Mouse (Mus musculus) limb, embryonic 15.5 days (tissue): ENCODE measurements around the gene Kmt2d. TPM values are rescaled to one million over a fixed set of nuclear protein-coding genes. Genes with fewer than 3 reads are reported as not detected.
A peak's percentile ranks its signal among the peaks of the same experiment; 100 is the strongest.

Experiments used
- ATAC-seq: fragments of 200-750 bp; cut with Nextera tagmentation; 2 replicates; pipeline ENCODE4 v1.8.0; 2017; ENCODE audit warnings: low read depth, moderate TSS enrichment; ENCODE audit not compliant: insufficient number of reproducible peaks, low FRiP score, low TSS enrichment
- H3K27ac ChIP-seq: fragments of 300-500 bp; sonication (generic); 2 replicates; pipeline ENCODE4 v1.5.1; 2015; ENCODE audit warnings: moderate library complexity, mild to moderate bottlenecking, inconsistent platforms
- H3K27me3 ChIP-seq: fragments of 300-500 bp; sonication (generic); 2 replicates; pipeline ENCODE4 v1.6.1; 2015; ENCODE audit warnings: inconsistent platforms
- H3K36me3 ChIP-seq: fragments of 300-500 bp; sonication (generic); 2 replicates; pipeline ENCODE4 v1.6.1; 2015; ENCODE audit warnings: inconsistent platforms
- H3K4me1 ChIP-seq: fragments of 300-500 bp; sonication (generic); 2 replicates; pipeline ENCODE4 v1.6.1; 2015; ENCODE audit warnings: inconsistent platforms
- H3K4me2 ChIP-seq: fragments of 300-500 bp; sonication (generic); 2 replicates; pipeline ENCODE4 v1.6.1; 2015; ENCODE audit warnings: mild to moderate bottlenecking, inconsistent platforms
- H3K4me3 ChIP-seq: fragments of 300-500 bp; sonication (generic); 2 replicates; pipeline ENCODE4 v1.5.1; 2015; ENCODE audit warnings: mild to moderate bottlenecking, inconsistent platforms
- H3K9ac ChIP-seq: fragments of 300-500 bp; sonication (generic); 2 replicates; pipeline ENCODE4 v1.6.1; 2015; ENCODE audit warnings: inconsistent platforms
- H3K9me3 ChIP-seq: fragments of 300-500 bp; sonication (generic); 2 replicates; pipeline ENCODE4 v1.6.1; 2016; ENCODE audit warnings: inconsistent platforms
- WGBS: fragments of 180-500 bp; shearing (Covaris S2); methylation state at CpG from one replicate; pipeline ENCODE4 v1.1.7; 2015; 5-methylcytosine and 5-hydroxymethylcytosine counted together
- polyA plus RNA-seq: library from polyadenylated mRNA; unstranded; fragments of >200 nt; fragmentation: Nextera tagmentation; extraction: Ambion mirVana; gene quantifications from 2 replicates; pipeline ENCODE4 v1.2.1, GENCODE M21; 2015

Kmt2d gene
- polyA plus RNA-seq, 1 experiment from 2014 or later, result 13.7 TPM

- Histone ChIP-seq H3K27ac (no peak overlapping the region), H3K4me1 (no peaks in the 10 kb centered on the region)
- no peak for ATAC-seq
Measured at GRCm38 (mm10) chr15:98849956-98850600, 20.9 kb downstream of the Kmt2d start.

GRCm38 (mm10) chr15:98849165-98849564, 21.8 kb downstream of the Kmt2d start:
- H3K27me3 ChIP-seq, result no peaks in the 10 kb centered on the region
- no peak overlapping the region for H3K9ac ChIP-seq
- H3K4me2 ChIP-seq, result no peak overlapping the region
- no peak overlapping the region for H3K27ac ChIP-seq
- no peaks in the 10 kb centered on the region for H3K9me3 ChIP-seq
- no peak for ATAC-seq
- 96% methylated on average over 11 of the region's 11 CpGs for WGBS
- H3K4me1 ChIP-seq, result no peaks in the 10 kb centered on the region
- H3K36me3 ChIP-seq, result peaks cover 100% of the 10 kb centered on the region
- no peak overlapping the region for H3K4me3 ChIP-seq

More at GRCm38 (mm10) chr15:98849956-98850600, 20.9 kb downstream of the Kmt2d start:
- Histone ChIP-seq H3K9ac (no peak overlapping the region), H3K4me2 (no peak overlapping the region), H3K9me3 (no peaks in the 10 kb centered on the region), H3K27me3 (no peaks in the 10 kb centered on the region), H3K36me3 (peaks cover 100% of the 10 kb centered on the region), H3K4me3 (no peak overlapping the region)
- WGBS, result 91% methylated on average over 16 of the region's 16 CpGs

- Histone ChIP-seq H3K9me3 (no peaks in the 10 kb centered on the region), H3K36me3 (peaks cover 100% of the 10 kb centered on the region), H3K27ac (no peak overlapping the region), H3K27me3 (no peaks in the 10 kb centered on the region), H3K4me3 (no peak overlapping the region), H3K9ac (no peak overlapping the region), H3K4me1 (no peaks in the 10 kb centered on the region), H3K4me2 (no peak overlapping the region)
- WGBS, result 90% methylated on average over 8 of the region's 8 CpGs
- ATAC-seq, result no peak
Measured at GRCm38 (mm10) chr15:98846140-98846539, 24.9 kb downstream of the Kmt2d start.

GRCm38 (mm10) chr15:98845149-98845548, 25.9 kb downstream of the Kmt2d start:
- Histone ChIP-seq H3K36me3 (peaks cover 100% of the 10 kb centered on the region), H3K4me2 (no peak overlapping the region), H3K9me3 (no peaks in the 10 kb centered on the region), H3K9ac (no peak overlapping the region), H3K4me1 (no peaks in the 10 kb centered on the region), H3K27ac (no peak overlapping the region), H3K27me3 (no peaks in the 10 kb centered on the region), H3K4me3 (no peak overlapping the region)
- ATAC-seq, result no peak
- WGBS, result 100% methylated on average over 2 of the region's 2 CpGs

GRCm38 (mm10) chr15:98843595-98844223, 27.3 kb downstream of the Kmt2d start:
- Histone ChIP-seq H3K27ac (no peak overlapping the region), H3K4me1 (no peaks in the 10 kb centered on the region), H3K4me3 (no peak overlapping the region), H3K36me3 (peaks cover 100% of the 10 kb centered on the region), H3K9me3 (no peaks in the 10 kb centered on the region), H3K4me2 (no peak overlapping the region), H3K27me3 (no peaks in the 10 kb centered on the region), H3K9ac (no peak overlapping the region)
- WGBS, result 92% methylated on average over 11 of the region's 11 CpGs
- ATAC-seq, result no peak

GRCm38 (mm10) chr15:98839671-98840585, 31.1 kb downstream of the Kmt2d start:
- Histone ChIP-seq H3K4me3 (no peak overlapping the region), H3K9me3 (no peaks in the 10 kb centered on the region), H3K27ac (no peak overlapping the region), H3K9ac (no peak overlapping the region), H3K27me3 (no peaks in the 10 kb centered on the region), H3K4me1 (no peaks in the 10 kb centered on the region), H3K4me2 (no peak overlapping the region), H3K36me3 (peaks cover 100% of the 10 kb centered on the region)
- WGBS, result 92% methylated on average over 30 of the region's 30 CpGs
- no peak for ATAC-seq

GRCm38 (mm10) chr15:98839161-98839560, 31.8 kb downstream of the Kmt2d start:
- H3K27me3 ChIP-seq, result no peaks in the 10 kb centered on the region
- no peak for ATAC-seq
- no peak overlapping the region for H3K4me2 ChIP-seq
- 94% methylated on average over 14 of the region's 14 CpGs for WGBS
- H3K27ac ChIP-seq, result no peak overlapping the region
- no peaks in the 10 kb centered on the region for H3K9me3 ChIP-seq
- H3K9ac ChIP-seq, result no peak overlapping the region
- H3K4me3 ChIP-seq, result no peak overlapping the region
- peaks cover 100% of the 10 kb centered on the region for H3K36me3 ChIP-seq
- H3K4me1 ChIP-seq, result no peaks in the 10 kb centered on the region

GRCm38 (mm10) chr15:98837743-98838103, 33.3 kb downstream of the Kmt2d start:
- H3K4me1 ChIP-seq, result peaks cover 2% of the 10 kb centered on the region; the same call in 1 of the 2 replicates
- no peak overlapping the region for H3K27ac ChIP-seq
- no peaks in the 10 kb centered on the region for H3K9me3 ChIP-seq
- H3K9ac ChIP-seq, result no peak overlapping the region
- no peak overlapping the region for H3K4me2 ChIP-seq
- 74% methylated on average over 4 of the region's 4 CpGs for WGBS
- H3K4me3 ChIP-seq, result no peak overlapping the region
- no peaks in the 10 kb centered on the region for H3K27me3 ChIP-seq
- H3K36me3 ChIP-seq, result peaks cover 99% of the 10 kb centered on the region
- no peak for ATAC-seq

- H3K4me2 ChIP-seq, result no peak overlapping the region
- peaks cover 3% of the 10 kb centered on the region for H3K4me1 ChIP-seq
- H3K36me3 ChIP-seq, result peaks cover 94% of the 10 kb centered on the region
- H3K4me3 ChIP-seq, result no peak overlapping the region
- 90% methylated on average over 21 of the region's 21 CpGs for WGBS
- no peak overlapping the region for H3K27ac ChIP-seq
- H3K9me3 ChIP-seq, result no peaks in the 10 kb centered on the region
- no peaks in the 10 kb centered on the region for H3K27me3 ChIP-seq
- ATAC-seq, result no peak
- no peak overlapping the region for H3K9ac ChIP-seq
Measured at GRCm38 (mm10) chr15:98837006-98837742, 33.8 kb downstream of the Kmt2d start.

GRCm38 (mm10) chr15:98835291-98835690, 35.7 kb downstream of the Kmt2d start:
- peaks cover 75% of the 10 kb centered on the region for H3K36me3 ChIP-seq
- no peaks in the 10 kb centered on the region for H3K9me3 ChIP-seq
- peaks cover 8% of the 10 kb centered on the region for H3K4me1 ChIP-seq
- no peak overlapping the region for H3K4me3 ChIP-seq
- 91% methylated on average over 14 of the region's 14 CpGs for WGBS
- H3K4me2 ChIP-seq, result no peak overlapping the region
- no peak for ATAC-seq
- no peaks in the 10 kb centered on the region for H3K27me3 ChIP-seq
- no peak overlapping the region for H3K9ac ChIP-seq
- no peak overlapping the region for H3K27ac ChIP-seq

- H3K4me3 ChIP-seq, result no peak overlapping the region
- H3K9ac ChIP-seq, result no peak overlapping the region
- no peaks in the 10 kb centered on the region for H3K27me3 ChIP-seq
- H3K9me3 ChIP-seq, result no peaks in the 10 kb centered on the region
- H3K36me3 ChIP-seq, result peaks cover 64% of the 10 kb centered on the region
- 84% methylated on average over 13 of the region's 13 CpGs for WGBS
- H3K4me1 ChIP-seq, result peaks cover 19% of the 10 kb centered on the region
- no peak overlapping the region for H3K4me2 ChIP-seq
- ATAC-seq, result no peak
- H3K27ac ChIP-seq, result peak overlapping the region; percentile 22; the same call in 1 of the 2 replicates
Measured at GRCm38 (mm10) chr15:98834059-98834458, 36.9 kb downstream of the Kmt2d start.
